Mouse (Mus musculus) monocyte, adult 59 days (primary cell): ENCODE measurements around the gene Ccdc122. TPM values are rescaled to one million over a fixed set of nuclear protein-coding genes. Genes with fewer than 3 reads are reported as not detected.

Source experiments
- total RNA-seq, 2 experiments: library from RNA; stranded (reverse); gene quantifications; one replicate each; pipeline ENCODE4 v1.2.4; 2023

The Ccdc122 gene
- total RNA-seq = under 1 TPM; 0.76 to 0.92 TPM

DNA sequence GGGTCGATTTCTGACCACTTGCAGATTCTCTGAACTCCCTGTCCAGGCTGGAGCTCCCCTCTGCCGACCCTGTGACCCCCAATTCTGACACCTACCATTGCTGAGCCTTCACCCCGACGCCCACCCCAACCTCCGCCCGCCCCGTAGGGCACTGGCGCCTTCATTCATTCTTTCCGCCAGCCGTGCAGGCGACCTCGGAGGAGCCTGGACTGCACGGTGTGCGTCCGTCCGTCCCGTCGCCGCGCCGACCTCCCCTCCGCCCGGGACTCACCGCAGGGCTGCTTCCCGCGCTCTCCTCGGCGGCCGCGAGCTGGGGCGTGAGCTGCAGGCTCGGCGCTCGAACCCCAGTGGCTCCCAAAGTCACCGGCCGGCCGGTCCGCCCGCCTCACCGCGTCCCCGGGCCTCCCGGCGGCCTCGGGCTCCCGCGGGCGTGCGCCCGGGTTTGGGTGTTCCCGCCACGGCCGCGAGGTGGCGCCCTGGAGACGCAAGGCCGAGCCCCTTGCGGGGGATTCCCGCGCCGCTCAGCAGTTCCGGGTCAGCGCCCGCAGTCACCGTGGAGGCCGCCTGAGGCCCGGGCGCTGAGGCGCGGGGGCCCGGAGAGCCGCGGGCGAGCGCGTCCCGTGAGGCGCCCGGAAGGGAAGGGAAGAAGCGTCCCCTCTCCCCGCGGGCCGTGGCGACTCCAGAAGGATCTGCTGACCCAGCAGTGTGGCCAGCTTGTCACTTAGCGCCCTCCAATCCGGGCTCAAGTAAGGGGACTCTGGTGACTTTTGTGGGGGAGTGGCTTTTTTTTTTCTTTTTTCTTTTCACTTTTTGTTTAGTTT, at the start of gene Ccdc122, which contains the start of gene Lacc1:
Ccdc122 (plus strand) TSS at position 547 of the 821 bp plus-strand sequence.
Lacc1 (minus strand) TSS at position 679 of the 821 bp plus-strand sequence.

GRCm38 (mm10) chr14:77156222-77156910, 119.8 kb downstream of the Ccdc122 start, which contains the start of gene Enox1:
Enox1 (plus strand) TSS chr14:77156763.

Other genes with a start within 250 kb of the Ccdc122 start
- 10 to 100 TPM; 44.9 to 47.7 TPM for gene Lacc1, start 132 bp downstream of the Ccdc122 start, total RNA-seq
- gene Enox1, start 120.0 kb downstream of the Ccdc122 start, total RNA-seq = not detected